Mouse (Mus musculus) liver, embryonic 12.5 days (tissue): ENCODE data around the gene Gm10376. TPM values are rescaled to one million over a fixed set of nuclear protein-coding genes. Genes with fewer than 3 reads are reported as not detected.
"Not testable (repeated sequence)": the region's sequence is repeated elsewhere in the genome, so short reads cannot be mapped to it uniquely, and the experiment has no call there.

Experiments
- ATAC-seq: fragments of 200-750 bp; cut with Nextera tagmentation; 2 replicates; pipeline ENCODE4 v1.8.0; 2017; ENCODE audit warnings: moderate number of reproducible peaks, mild to moderate bottlenecking, moderate library complexity
- H3K27ac ChIP-seq: fragments of 300-500 bp; sonication (generic); 2 replicates; pipeline ENCODE4 v1.5.1; 2016; ENCODE audit warnings: mild to moderate bottlenecking
- H3K27me3 ChIP-seq: fragments of 300-500 bp; sonication (generic); replicated peaks from 2 replicates; pipeline ENCODE4 v1.6.1; 2016; ENCODE audit warnings: mild to moderate bottlenecking, moderate library complexity
- H3K36me3 ChIP-seq: fragments of 300-500 bp; sonication (generic); 2 replicates; pipeline ENCODE4 v1.6.1; 2016; ENCODE audit warnings: mild to moderate bottlenecking, moderate library complexity
- H3K4me1 ChIP-seq: fragments of 300-500 bp; sonication (generic); 2 replicates; pipeline ENCODE4 v1.6.1; 2016
- H3K4me2 ChIP-seq: fragments of 300-500 bp; sonication (generic); 2 replicates; pipeline ENCODE4 v1.6.1; 2016; ENCODE audit warnings: mild to moderate bottlenecking, moderate library complexity
- H3K4me3 ChIP-seq: fragments of 300-500 bp; sonication (generic); 2 replicates; pipeline ENCODE4 v1.5.1; 2016; ENCODE audit warnings: mild to moderate bottlenecking, moderate library complexity
- H3K9ac ChIP-seq: fragments of 300-500 bp; sonication (generic); 2 replicates; pipeline ENCODE4 v1.6.1; 2016; ENCODE audit warnings: mild to moderate bottlenecking, moderate library complexity
- H3K9me3 ChIP-seq: fragments of 300-500 bp; sonication (generic); replicated peaks from 2 replicates; pipeline ENCODE4 v1.6.1; 2016; ENCODE audit warnings: mild to moderate bottlenecking, moderate library complexity
- WGBS: fragments of 180-500 bp; shearing (Covaris S2); methylation state at CpG from one replicate; pipeline ENCODE4 v1.1.7; 2016; ENCODE audit not compliant: insufficient replicate concordance; 5-methylcytosine and 5-hydroxymethylcytosine counted together
- polyA plus RNA-seq: library from polyadenylated mRNA; unstranded; fragments of >200 nt; fragmentation: Nextera tagmentation; extraction: Ambion mirVana; gene quantifications from 2 replicates; pipeline ENCODE4 v1.2.1, GENCODE M21; 2016

The Gm10376 gene
- polyA plus RNA-seq = not detected in 2 replicates

GRCm38 (mm10) chr14:43015528-43015927, at the start of gene Gm10376:
TSS of gene Gm10376 (minus strand) at chr14:43015628.
- not testable (repeated sequence) for H3K27ac ChIP-seq

GRCm38 (mm10) chr14:43060179-43060578, 44.8 kb upstream of the Gm10376 start:
- not testable (repeated sequence) for H3K4me1 ChIP-seq, H3K9me3 ChIP-seq, H3K27ac ChIP-seq, ATAC-seq, H3K36me3 ChIP-seq, H3K27me3 ChIP-seq, H3K9ac ChIP-seq, H3K4me3 ChIP-seq, H3K4me2 ChIP-seq
- whole genome bisulfite sequencing = 57% methylated on average over 4 of the region's 4 CpGs

More at GRCm38 (mm10) chr14:43015528-43015927, at the start of gene Gm10376:
- H3K36me3 ChIP-seq, H3K4me2 ChIP-seq, H3K9me3 ChIP-seq, ATAC-seq, H3K4me1 ChIP-seq, H3K4me3 ChIP-seq, H3K9ac ChIP-seq, H3K27me3 ChIP-seq: not testable (repeated sequence)

GRCm38 (mm10) chr14:43058063-43058462, 42.6 kb upstream of the Gm10376 start:
- not testable (repeated sequence) for ATAC-seq, H3K4me3 ChIP-seq

GRCm38 (mm10) chr14:42993524-42993923, 21.9 kb downstream of the Gm10376 start, which contains the start of gene Gm8082:
TSS of gene Gm8082 (minus strand) at chr14:42993624.
- not testable (repeated sequence) for H3K27ac ChIP-seq, H3K36me3 ChIP-seq, H3K4me1 ChIP-seq, H3K9me3 ChIP-seq, H3K9ac ChIP-seq, H3K4me2 ChIP-seq, H3K27me3 ChIP-seq, ATAC-seq, H3K4me3 ChIP-seq
- WGBS = 60% methylated on average over 1 of the region's 1 CpGs

More at GRCm38 (mm10) chr14:43058063-43058462, 42.6 kb upstream of the Gm10376 start:
- H3K4me2 ChIP-seq, H3K36me3 ChIP-seq, H3K27ac ChIP-seq, H3K4me1 ChIP-seq, H3K9ac ChIP-seq, H3K9me3 ChIP-seq, H3K27me3 ChIP-seq: not testable (repeated sequence)
- 63% methylated on average over 3 of the region's 3 CpGs for WGBS

Other genes with a start within 250 kb of the Gm10376 start
- not detected in 2 replicates for gene Gm3015, start 246.8 kb downstream of the Gm10376 start, polyA plus RNA-seq
- not detected in 2 replicates for gene Gm10377, start 217.6 kb downstream of the Gm10376 start, polyA plus RNA-seq
- not detected in 2 replicates for gene Gm21977, start 162.2 kb downstream of the Gm10376 start, polyA plus RNA-seq
- not detected in 2 replicates for gene Gm8082, start 22.0 kb downstream of the Gm10376 start, polyA plus RNA-seq
- not detected in 2 replicates for gene Gm8094, start 61.0 kb upstream of the Gm10376 start, polyA plus RNA-seq
- not detected in 2 replicates for gene Gm8104, start 85.0 kb upstream of the Gm10376 start, polyA plus RNA-seq
- not detected in 2 replicates for gene Gm7233, start 164.2 kb upstream of the Gm10376 start, polyA plus RNA-seq
- not detected in 2 replicates for gene Gm8122, start 219.7 kb upstream of the Gm10376 start, polyA plus RNA-seq
- not detected in 2 replicates for gene Gm8126, start 243.0 kb upstream of the Gm10376 start, polyA plus RNA-seq